Mouse (Mus musculus) heart, postnatal 0 days (tissue): ENCODE data around the gene Bcl2l1. TPM values are rescaled to one million over a fixed set of nuclear protein-coding genes. Genes with fewer than 3 reads are reported as not detected.
A peak's percentile ranks its signal among the peaks of the same experiment; 100 is the strongest.

ENCODE experiments used
- ATAC-seq: fragments of 200-750 bp; cut with Nextera tagmentation; 2 replicates; pipeline ENCODE4 v1.8.0; 2017; ENCODE audit warnings: low read depth, moderate number of reproducible peaks, moderate library complexity; ENCODE audit not compliant: insufficient read depth
- DNase-seq: peaks from one replicate; pipeline ENCODE4 v3.0.0-alpha.2; 2016; ENCODE audit warnings: low spot score
- H3K27ac ChIP-seq: fragments of 300-500 bp; sonication (generic); 2 replicates; pipeline ENCODE4 v1.5.1; 2014; ENCODE audit warnings: low read depth, mild to moderate bottlenecking
- H3K27me3 ChIP-seq: fragments of 300-500 bp; sonication (generic); 2 replicates; pipeline ENCODE4 v1.6.1; 2014; ENCODE audit warnings: low read length, mixed read lengths; ENCODE audit not compliant: control insufficient read depth, insufficient read depth
- H3K36me3 ChIP-seq: fragments of 300-500 bp; sonication (generic); replicated peaks from 2 replicates; pipeline ENCODE4 v1.6.1; 2014; ENCODE audit warnings: low read length, mixed read lengths; ENCODE audit not compliant: control insufficient read depth, insufficient read depth
- H3K4me1 ChIP-seq: fragments of 300-500 bp; sonication (generic); 2 replicates; pipeline ENCODE4 v1.6.1; 2014; ENCODE audit warnings: antibody characterized with exemption; ENCODE audit not compliant: control insufficient read depth, insufficient read depth
- H3K4me2 ChIP-seq: fragments of 300-500 bp; sonication (generic); 2 replicates; pipeline ENCODE4 v1.6.1; 2014; ENCODE audit warnings: low read depth, mild to moderate bottlenecking, low read length, moderate library complexity
- H3K4me3 ChIP-seq: fragments of 300-500 bp; sonication (generic); 2 replicates; pipeline ENCODE4 v1.5.1; 2014; ENCODE audit warnings: low read depth, low read length
- H3K9ac ChIP-seq: fragments of 300-500 bp; sonication (generic); replicated peaks from 2 replicates; pipeline ENCODE4 v1.6.1; 2014; ENCODE audit warnings: low read depth, low read length, mixed read lengths
- H3K9me3 ChIP-seq: fragments of 300-500 bp; sonication (generic); replicated peaks from 2 replicates; pipeline ENCODE4 v1.6.1; 2016; ENCODE audit warnings: low read length; ENCODE audit not compliant: control insufficient read depth
- CTCF ChIP-seq: IDR thresholded peaks from 2 replicates; pipeline ENCODE4 v1.5.1; 2016; ENCODE audit warnings: antibody characterized with exemption, control low read depth, low read depth
- EP300 ChIP-seq: IDR thresholded peaks from 2 replicates; pipeline ENCODE4 v1.6.1; 2016; ENCODE audit warnings: antibody characterized with exemption, low read depth
- WGBS: fragments of 180-500 bp; shearing (Covaris S2); extraction: QIAGEN DNeasy Blood & Tissue Kit; methylation state at CpG from one replicate; pipeline ENCODE4 v1.1.7; 2014; 5-methylcytosine and 5-hydroxymethylcytosine counted together
- polyA plus RNA-seq: library from polyadenylated mRNA; unstranded; fragments of >200 nt; fragmentation: Nextera tagmentation; extraction: Ambion mirVana; gene quantifications from 2 replicates; pipeline ENCODE4 v1.2.1, GENCODE M21; 2015
- total RNA-seq: library from RNA; depleted of rRNA; stranded (reverse); fragments of >200 nt; gene quantifications from 2 replicates; pipeline ENCODE4 v1.2.3, GENCODE M21; 2014; ENCODE audit warnings: low replicate concordance

Gene Bcl2l1
- total and polyA plus RNA-seq, 2 experiments from 2014 or later: 35.0 to 75.6 TPM

DNA sequence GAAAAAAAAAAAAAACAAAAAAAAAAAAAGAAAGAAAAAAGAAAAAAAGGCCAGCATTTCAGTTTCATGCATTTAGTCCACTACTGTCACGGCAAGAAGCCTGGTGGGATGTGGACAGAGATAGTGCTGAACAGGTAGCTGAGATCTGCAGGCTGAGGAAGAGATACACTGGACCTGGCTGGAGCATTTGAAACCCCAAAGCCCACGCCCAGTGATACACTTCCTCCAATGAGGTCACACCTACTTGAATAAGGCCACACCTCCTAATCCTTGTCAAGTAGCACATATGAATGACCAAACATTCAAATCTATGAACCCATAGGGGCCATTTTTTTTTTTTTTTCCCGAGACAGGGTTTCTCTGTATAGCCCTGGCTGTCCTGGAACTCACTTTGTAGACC, 11.2 kb upstream of the Bcl2l1 start:
- Histone ChIP-seq H3K36me3 (no peaks in the 10 kb centered on the region), H3K4me3 (no peak overlapping the region), H3K4me2 (no peak overlapping the region), H3K9ac (no peak overlapping the region), H3K27me3 (no peaks in the 10 kb centered on the region), H3K4me1 (no peaks in the 10 kb centered on the region), H3K27ac (no peak overlapping the region), H3K9me3 (no peaks in the 10 kb centered on the region)
- no peak for ATAC-seq
- no peak for DNase-seq
- TF ChIP-seq EP300 (no peak), CTCF (no peak)
- WGBS: 69% methylated on average over 2 of the region's 3 CpGs

DNA sequence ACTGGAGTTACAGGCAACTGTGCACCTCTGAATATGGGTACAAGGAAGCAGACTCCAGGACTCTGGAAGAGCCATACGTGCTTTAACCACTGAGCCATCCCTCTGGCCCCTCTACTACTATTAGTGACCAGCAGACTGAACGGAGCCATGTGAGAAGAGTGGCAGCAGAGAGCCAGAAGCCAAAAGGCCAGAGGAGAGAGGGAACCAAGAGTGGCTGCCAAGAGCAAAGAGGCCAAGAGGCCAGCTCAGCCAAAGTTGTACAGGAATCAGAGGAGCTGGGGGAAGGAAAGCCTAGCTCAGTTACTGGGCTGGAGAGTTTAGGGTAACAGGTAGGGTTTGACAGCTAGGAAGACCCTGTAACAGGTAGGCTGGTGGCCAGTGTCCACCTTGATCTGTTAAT, 7.7 kb upstream of the Bcl2l1 start:
- Histone ChIP-seq H3K27ac (no peak overlapping the region), H3K27me3 (no peaks in the 10 kb centered on the region), H3K4me2 (no peak overlapping the region), H3K9me3 (no peaks in the 10 kb centered on the region), H3K9ac (no peak overlapping the region), H3K4me1 (no peaks in the 10 kb centered on the region), H3K4me3 (no peak overlapping the region), H3K36me3 (no peaks in the 10 kb centered on the region)
- ATAC-seq: no peak
- no peak for DNase-seq
- WGBS: 67% methylated on average over 2 of the region's 2 CpGs
- TF ChIP-seq EP300 (no peak), CTCF (no peak)

DNA sequence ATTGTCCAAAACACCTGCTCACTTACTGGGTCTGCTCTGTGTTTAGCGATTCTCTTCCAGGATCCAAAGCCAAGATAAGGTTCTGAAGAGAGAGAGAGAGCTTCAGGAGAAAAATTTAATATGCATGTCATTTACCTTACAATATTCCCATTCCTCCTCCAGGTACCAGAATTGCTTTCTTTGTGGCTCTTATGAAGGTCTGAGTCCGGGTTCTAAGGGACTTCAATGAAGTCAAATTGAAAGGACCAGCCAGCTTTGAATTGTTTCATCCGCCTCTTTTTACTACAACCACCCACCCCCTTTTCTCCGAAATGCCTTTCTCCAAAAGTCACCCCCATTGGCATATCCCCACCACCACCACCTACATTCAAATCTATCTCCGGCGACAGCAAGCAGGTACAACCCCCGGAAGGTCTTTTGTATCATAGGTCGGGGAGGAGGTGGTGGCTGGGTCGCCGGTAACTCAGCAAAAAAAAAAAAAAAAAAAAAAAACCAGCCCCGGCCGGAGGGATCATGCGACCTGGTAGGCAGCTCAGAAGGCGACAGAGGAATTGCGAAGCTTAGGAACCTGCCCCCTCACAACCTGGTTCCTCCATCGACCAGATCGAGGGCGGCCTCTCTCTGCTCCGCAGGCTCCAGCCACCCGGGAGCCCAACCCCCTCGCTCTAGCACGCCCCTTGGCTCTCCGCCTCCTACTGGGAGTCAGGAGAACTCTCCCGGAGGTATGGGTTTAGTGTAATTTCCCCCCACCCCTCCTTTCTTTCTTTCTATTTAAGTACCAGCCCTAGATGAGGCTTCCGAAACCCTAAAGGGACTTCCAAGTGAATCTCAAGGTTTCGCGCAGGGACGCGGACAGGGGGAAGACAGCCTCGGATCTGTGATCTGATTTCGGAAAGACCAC, 1.3 kb downstream of the Bcl2l1 start:
- 1% methylated on average over 29 of the region's 31 CpGs for whole genome bisulfite sequencing

DNA sequence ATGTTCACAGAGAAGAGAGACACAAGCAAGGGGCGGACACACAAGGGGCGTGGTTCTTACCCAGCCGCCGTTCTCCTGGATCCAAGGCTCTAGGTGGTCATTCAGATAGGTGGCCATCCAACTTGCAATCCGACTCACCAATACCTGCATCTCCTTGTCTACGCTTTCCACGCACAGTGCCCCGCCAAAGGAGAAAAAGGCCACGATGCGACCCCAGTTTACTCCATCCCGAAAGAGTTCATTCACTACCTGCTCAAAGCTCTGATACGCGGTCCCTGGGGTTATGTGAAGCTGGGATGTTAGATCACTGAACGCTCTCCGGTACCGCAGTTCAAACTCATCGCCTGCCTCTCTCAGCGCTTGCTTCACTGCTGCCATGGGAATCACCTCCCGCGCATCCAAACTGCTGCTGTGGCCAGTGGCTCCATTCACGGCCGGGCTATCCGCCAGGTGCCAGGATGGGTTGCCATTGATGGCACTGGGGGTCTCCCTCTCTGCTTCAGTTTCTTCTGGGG, 2.1 kb downstream of the Bcl2l1 start:
- Histone ChIP-seq H3K9ac (peak overlapping the region; percentile 75), H3K4me3 (peak overlapping the region; percentile 67), H3K4me2 (peak overlapping the region; percentile 71), H3K9me3 (no peaks in the 10 kb centered on the region), H3K27me3 (no peaks in the 10 kb centered on the region), H3K36me3 (peaks cover 23% of the 10 kb centered on the region), H3K27ac (peak overlapping the region; percentile 93), H3K4me1 (peaks cover 38% of the 10 kb centered on the region)
- TF ChIP-seq EP300: no peak
- TF ChIP-seq CTCF: no peak
- DNase-seq (no peak), ATAC-seq (no peak)
- 51% methylated on average over 23 of the region's 23 CpGs for WGBS

More for the DNA sequence above, 1.3 kb downstream of the Bcl2l1 start:
- peaks cover 38% of the 10 kb centered on the region for H3K4me1 ChIP-seq
- H3K4me3 ChIP-seq: peak overlapping the region; percentile 67
- peak overlapping the region; percentile 75 for H3K9ac ChIP-seq
- DNase-seq: peak; percentile 98
- no peaks in the 10 kb centered on the region for H3K27me3 ChIP-seq
- ATAC-seq: peak; percentile 86
- peak overlapping the region; percentile 71 for H3K4me2 ChIP-seq
- TF ChIP-seq EP300 (peak; percentile 53; the same call in 1 of the 2 replicates), CTCF (peak; percentile 76)
- H3K9me3 ChIP-seq: no peaks in the 10 kb centered on the region
- peak overlapping the region; percentile 93 for H3K27ac ChIP-seq
- peaks cover 16% of the 10 kb centered on the region; the same call in 1 of the 2 replicates for H3K36me3 ChIP-seq

DNA sequence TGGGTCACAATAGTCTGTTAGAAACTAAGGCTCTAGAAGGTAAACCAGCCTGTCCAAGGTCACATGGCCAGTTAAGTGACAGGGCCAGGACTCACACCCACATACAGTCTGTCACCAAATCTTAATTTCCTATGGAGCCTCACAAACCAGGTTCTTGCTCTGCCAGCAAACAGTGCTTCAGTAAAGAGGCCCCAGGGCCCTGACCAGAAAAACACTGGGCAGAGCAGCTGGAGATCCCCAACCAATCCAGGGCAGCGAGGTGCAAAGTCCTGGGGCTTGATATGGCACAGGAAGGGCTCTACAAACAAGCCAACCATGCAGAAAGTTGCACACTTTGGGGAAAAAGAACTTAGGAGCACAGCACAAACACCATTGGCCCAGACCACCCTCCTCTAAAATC, 3.0 kb downstream of the Bcl2l1 start:
- Histone ChIP-seq H3K9ac (peak overlapping the region; percentile 75), H3K27me3 (no peaks in the 10 kb centered on the region), H3K9me3 (no peaks in the 10 kb centered on the region), H3K27ac (peak overlapping the region; percentile 93), H3K36me3 (peaks cover 27% of the 10 kb centered on the region), H3K4me1 (peaks cover 38% of the 10 kb centered on the region), H3K4me2 (peak overlapping the region; percentile 71), H3K4me3 (peak overlapping the region; percentile 67)
- TF ChIP-seq CTCF (no peak), EP300 (no peak)
- WGBS: 10% methylated on average over 1 of the region's 1 CpGs
- no peak for ATAC-seq
- no peak for DNase-seq

DNA sequence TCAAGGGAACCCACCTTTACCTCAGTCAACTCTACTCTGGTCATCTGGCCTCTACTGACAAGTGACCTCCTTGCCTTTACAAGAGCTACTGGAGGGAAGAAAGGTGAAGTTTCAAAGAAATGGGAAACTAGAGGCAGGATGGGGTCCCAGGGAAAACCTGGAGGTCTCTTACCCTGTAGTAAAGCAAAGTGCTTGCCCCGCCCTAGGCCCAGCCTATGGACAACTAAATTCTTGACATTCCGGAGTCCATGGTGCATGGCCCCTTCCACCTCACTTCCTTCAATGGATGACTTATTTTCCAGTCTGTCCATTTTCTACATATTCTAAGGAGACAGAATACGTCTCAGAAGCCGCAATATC, 3.5 kb downstream of the Bcl2l1 start:
- Histone ChIP-seq H3K36me3 (peaks cover 27% of the 10 kb centered on the region), H3K9ac (peak overlapping the region; percentile 75), H3K4me3 (peak overlapping the region; percentile 67), H3K27me3 (no peaks in the 10 kb centered on the region), H3K27ac (peak overlapping the region; percentile 93), H3K9me3 (no peaks in the 10 kb centered on the region), H3K4me2 (peak overlapping the region; percentile 71), H3K4me1 (peaks cover 38% of the 10 kb centered on the region)
- WGBS: 50% methylated on average over 4 of the region's 4 CpGs
- ATAC-seq (no peak), DNase-seq (no peak)
- TF ChIP-seq CTCF: no peak
- TF ChIP-seq EP300: no peak
